Mouse (Mus musculus): ENCODE results near the gene Gm49405. TPM values are rescaled to one million over a fixed set of nuclear protein-coding genes. Genes with fewer than 3 reads are reported as not detected.

The Gm49405 gene
- total RNA-seq (2012; rRNA removed) (1.8 and 3.6 TPM in 2 replicates), polyA plus RNA-seq (2012; ENCODE audit: insufficient read depth in 1 of 2, insufficient read length in 2 of 2, low read depth in 1 of 2, low replicate concordance in 2 of 2, missing spikeins in 1 of 2) (1 to 10 TPM in 1 of 2 experiments, not detected in 1; 5.7 TPM)

DNA sequence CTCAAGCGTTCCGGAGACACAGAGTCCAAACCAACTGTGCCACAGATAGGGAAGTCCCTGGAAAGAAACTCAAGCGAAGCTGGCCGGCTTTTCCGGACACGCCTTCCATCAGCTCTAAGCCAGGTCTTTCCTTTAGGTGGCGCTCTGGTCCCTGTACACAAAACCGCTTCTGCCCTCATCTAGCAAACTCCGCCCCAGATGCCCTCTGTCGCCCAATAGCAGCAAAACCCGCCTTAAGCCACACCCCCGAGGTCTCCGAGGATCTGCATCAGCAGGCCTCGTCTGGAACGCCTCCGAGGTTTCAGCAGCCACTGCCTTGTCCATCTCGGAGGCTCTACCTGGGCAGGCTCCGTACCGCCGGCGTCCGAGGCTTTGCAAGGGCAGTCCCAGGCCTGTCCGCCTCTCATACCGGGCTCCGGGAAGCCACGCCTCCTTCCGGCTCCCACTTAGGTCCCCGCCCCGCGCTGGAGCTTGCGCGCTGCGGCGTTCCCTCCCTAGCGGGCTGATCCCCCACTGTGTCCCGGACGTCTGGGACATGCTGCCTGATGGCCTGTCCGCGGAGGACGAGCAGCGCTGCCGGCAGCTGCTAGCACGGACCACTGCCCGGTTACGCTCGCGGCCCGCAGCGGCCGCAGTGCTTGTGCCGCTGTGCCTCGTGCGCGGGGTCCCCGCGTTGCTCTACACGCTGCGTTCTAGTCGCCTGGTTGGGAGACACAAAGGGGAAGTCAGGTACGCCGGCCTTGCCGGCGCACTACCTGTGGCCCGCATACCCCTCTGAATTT, at the start of gene Gm49405, which contains the start of gene Nudt8:
TSS of gene Gm49405 (plus strand) at position 508 of the 782 bp plus-strand sequence.
TSS of gene Nudt8 (plus strand) at position 462 of the 782 bp plus-strand sequence.
- peak within 1 kb of the TSS; percentile 80 for H3K4me3 ChIP-seq (ENCODE audit: control insufficient read depth in 1 of 2, insufficient read depth in 1 of 2, low read depth in 2 of 2, low read length in 2 of 2)
- H3K36me3 ChIP-seq (ENCODE audit: control insufficient read depth in 1 of 2, insufficient read depth in 2 of 2, low read length in 2 of 2), result peaks cover 0 to 6% of the 10 kb centered on the region in 2 experiments; a peak in 2 of 4 replicates
- peaks cover 0 to 15% of the 10 kb centered on the region in 2 experiments; a peak in 2 of 4 replicates for H3K4me1 ChIP-seq (ENCODE audit: control insufficient read depth in 1 of 2, insufficient read depth in 2 of 2, low read length in 2 of 2)
- H3K9me3 ChIP-seq (replicated peaks; ENCODE audit: insufficient read depth, low read length), result no peaks in the 10 kb centered on the region
- peak within 1 kb of the TSS; percentile 90 for H3K9ac ChIP-seq (ENCODE audit: control insufficient read depth, low read depth, low read length, poor library complexity, severe bottlenecking)
- H3K79me2 ChIP-seq (ENCODE audit: control insufficient read depth, insufficient read depth, low read length, poor library complexity), result peaks cover 1% of the 10 kb centered on the region; the same call in 1 of the 2 replicates
- peak; percentile 99 for DNase-seq (ENCODE audit: low read depth, low spot score)
- H3K27ac ChIP-seq (ENCODE audit: control insufficient read depth, low read depth, low read length), result peak within 1 kb of the TSS; percentile 88
- no peaks in the 10 kb centered on the region; a peak in 1 of 4 replicates for H3K27me3 ChIP-seq (ENCODE audit: control insufficient read depth in 1 of 2, insufficient read depth in 2 of 2, low read length in 2 of 2)
- TF ChIP-seq ETS1 (IDR thresholded peaks at IDR 0.05; ENCODE audit: low read depth, low read length) (peak; percentile 17; the same call in 1 of the 2 replicates), MXI1 (IDR thresholded peaks at IDR 0.05; ENCODE audit: low read depth, low read length) (peak; percentile 56; the same call in 1 of the 2 replicates), NELFE (IDR thresholded peaks at IDR 0.05; ENCODE audit: low read depth, low read length) (peak; percentile 94), SIN3A (IDR thresholded peaks at IDR 0.05; ENCODE audit: low read length) (peak; percentile 79), CHD1 (IDR thresholded peaks at IDR 0.05; ENCODE audit: low read depth, low read length) (no peak), ELF1 (IDR thresholded peaks at IDR 0.05; ENCODE audit: low read depth, low read length) (peak; percentile 67), E2F4 (IDR thresholded peaks at IDR 0.05; ENCODE audit: borderline replicate concordance, low read depth, low read length) (no peak), GATA1 (IDR thresholded peaks at IDR 0.05; ENCODE audit: low read depth, low read length) (no peak), SMC3 (IDR thresholded peaks at IDR 0.05; ENCODE audit: low read depth, low read length) (0 out of 2 replicates have a peak, but pooled peaks have one; percentile 12), USF2 (IDR thresholded peaks at IDR 0.05; ENCODE audit: borderline replicate concordance in 1 of 2, insufficient read depth in 1 of 2, low read depth in 1 of 2, low read length in 2 of 2) (no peak), TCF12 (IDR thresholded peaks at IDR 0.05; ENCODE audit: low read depth, low read length) (no peak; the same call in 1 of the 2 replicates), USF1 (IDR thresholded peaks at IDR 0.05; ENCODE audit: low read depth, low read length) (no peak), HCFC1 (IDR thresholded peaks at IDR 0.05; ENCODE audit: low read depth, low read length) (peak; percentile 70), RAD21 (IDR thresholded peaks at IDR 0.05; ENCODE audit: low read depth, low read length) (peak; percentile 30), ZKSCAN1 (IDR thresholded peaks at IDR 0.05; ENCODE audit: low read depth, low read length) (no peak), MAFK (IDR thresholded peaks at IDR 0.05; ENCODE audit: borderline replicate concordance, low read depth, low read length) (no peak), CHD2 (IDR thresholded peaks at IDR 0.05; ENCODE audit: low read length) (no peak), UBTF (IDR thresholded peaks at IDR 0.05; ENCODE audit: borderline replicate concordance, insufficient read depth, low read depth, low read length) (peak; percentile 73; the same call in 1 of the 2 replicates), MYC (IDR thresholded peaks at IDR 0.05; ENCODE audit: low read depth, low read length) (peak; percentile 86; the same call in 1 of the 2 replicates), ZNF384 (IDR thresholded peaks at IDR 0.05; ENCODE audit: low read depth, low read length) (no peak), NRF1 (IDR thresholded peaks at IDR 0.05; ENCODE audit: insufficient read depth, low read depth, low read length, poor library complexity, severe bottlenecking) (peak; percentile 83), RCOR1 (IDR thresholded peaks at IDR 0.05; ENCODE audit: low read depth, low read length) (no peak), JUND (IDR thresholded peaks at IDR 0.05; ENCODE audit: low read depth, low read length) (no peak), GABPA (IDR thresholded peaks at IDR 0.05; ENCODE audit: low read depth, low read length) (no peak), EP300 (IDR thresholded peaks at IDR 0.05; ENCODE audit: low read depth in 1 of 2, low read length in 2 of 2) (peak in 1 of 2 experiments; percentile 9; a peak in 1 of 4 replicates), KAT2A (conservative IDR thresholded peaks at IDR 0.05; ENCODE audit: low read depth, low read length) (no peak), BHLHE40 (IDR thresholded peaks at IDR 0.05; ENCODE audit: borderline replicate concordance, low read depth, low read length) (no peak), POLR2A (IDR thresholded peaks at IDR 0.05; ENCODE audit: control insufficient read depth in 1 of 2, insufficient read depth in 1 of 2, low read depth in 1 of 2, low read length in 2 of 2, poor library complexity in 1 of 2) (peak; percentile 97 to 98), MEF2A (IDR thresholded peaks at IDR 0.05; ENCODE audit: extremely low read depth, insufficient replicate concordance, low read depth, low read length, poor library complexity, severe bottlenecking) (no peak), MYB (IDR thresholded peaks at IDR 0.05; ENCODE audit: low read depth, low read length) (no peak), ZC3H11A (IDR thresholded peaks at IDR 0.05; ENCODE audit: low read depth, low read length) (no peak), MAZ (IDR thresholded peaks at IDR 0.05; ENCODE audit: low read depth, low read length) (0 out of 2 replicates have a peak, but pooled peaks have one; percentile 33), MAX (IDR thresholded peaks at IDR 0.05; ENCODE audit: low read length) (no peak; the same call in 1 of the 2 replicates), TAL1 (IDR thresholded peaks at IDR 0.05; ENCODE audit: low read length) (no peak)

Data from MEL (cell line).